Mouse (Mus musculus) lung, embryonic 16.5 days (tissue): ENCODE measurements around the gene Glyr1. TPM values are rescaled to one million over a fixed set of nuclear protein-coding genes. Genes with fewer than 3 reads are reported as not detected.
A peak's percentile ranks its signal among the peaks of the same experiment; 100 is the strongest.

Source experiments
- ATAC-seq: fragments of 200-750 bp; cut with Nextera tagmentation; 2 replicates; pipeline ENCODE4 v1.8.0; 2017; ENCODE audit warnings: low read depth, mild to moderate bottlenecking, moderate library complexity
- H3K27ac ChIP-seq: fragments of 300-500 bp; sonication (generic); 2 replicates; pipeline ENCODE4 v1.5.1; 2014; ENCODE audit warnings: mild to moderate bottlenecking, control low read depth, low read length
- H3K27me3 ChIP-seq: fragments of 300-500 bp; sonication (generic); 2 replicates; pipeline ENCODE4 v1.6.1; 2014; ENCODE audit warnings: low read depth, low read length, mixed read lengths; ENCODE audit not compliant: control insufficient read depth, insufficient read depth
- H3K36me3 ChIP-seq: fragments of 300-500 bp; sonication (generic); 2 replicates; pipeline ENCODE4 v1.6.1; 2014; ENCODE audit warnings: low read length; ENCODE audit not compliant: control insufficient read depth, insufficient read depth
- H3K4me1 ChIP-seq: fragments of 300-500 bp; sonication (generic); replicated peaks from 2 replicates; pipeline ENCODE4 v1.6.1; 2014; ENCODE audit warnings: low read length, mixed read lengths; ENCODE audit not compliant: control insufficient read depth, insufficient read depth
- H3K4me2 ChIP-seq: fragments of 300-500 bp; sonication (generic); 2 replicates; pipeline ENCODE4 v1.6.1; 2014; ENCODE audit warnings: low read depth, low read length, control low read depth
- H3K4me3 ChIP-seq: fragments of 300-500 bp; sonication (generic); 2 replicates; pipeline ENCODE4 v1.5.1; 2014; ENCODE audit warnings: mild to moderate bottlenecking, low read length, control low read depth
- H3K9ac ChIP-seq: fragments of 300-500 bp; sonication (generic); 2 replicates; pipeline ENCODE4 v1.6.1; 2014; ENCODE audit warnings: low read length, control low read depth
- H3K9me3 ChIP-seq: fragments of 300-500 bp; sonication (generic); 2 replicates; pipeline ENCODE4 v1.6.1; 2016; ENCODE audit warnings: low read length; ENCODE audit not compliant: control insufficient read depth
- WGBS: fragments of 180-500 bp; shearing (Covaris S2); extraction: QIAGEN DNeasy Blood & Tissue Kit; methylation state at CpG from one replicate; pipeline ENCODE4 v1.1.7; 2014; 5-methylcytosine and 5-hydroxymethylcytosine counted together
- polyA plus RNA-seq: library from polyadenylated mRNA; unstranded; fragments of >200 nt; fragmentation: Nextera tagmentation; extraction: Ambion mirVana; gene quantifications from 2 replicates; pipeline ENCODE4 v1.2.1, GENCODE M21; 2015

The Glyr1 gene
- polyA plus RNA-seq, 1 experiment from 2014 or later, result 150 TPM

DNA sequence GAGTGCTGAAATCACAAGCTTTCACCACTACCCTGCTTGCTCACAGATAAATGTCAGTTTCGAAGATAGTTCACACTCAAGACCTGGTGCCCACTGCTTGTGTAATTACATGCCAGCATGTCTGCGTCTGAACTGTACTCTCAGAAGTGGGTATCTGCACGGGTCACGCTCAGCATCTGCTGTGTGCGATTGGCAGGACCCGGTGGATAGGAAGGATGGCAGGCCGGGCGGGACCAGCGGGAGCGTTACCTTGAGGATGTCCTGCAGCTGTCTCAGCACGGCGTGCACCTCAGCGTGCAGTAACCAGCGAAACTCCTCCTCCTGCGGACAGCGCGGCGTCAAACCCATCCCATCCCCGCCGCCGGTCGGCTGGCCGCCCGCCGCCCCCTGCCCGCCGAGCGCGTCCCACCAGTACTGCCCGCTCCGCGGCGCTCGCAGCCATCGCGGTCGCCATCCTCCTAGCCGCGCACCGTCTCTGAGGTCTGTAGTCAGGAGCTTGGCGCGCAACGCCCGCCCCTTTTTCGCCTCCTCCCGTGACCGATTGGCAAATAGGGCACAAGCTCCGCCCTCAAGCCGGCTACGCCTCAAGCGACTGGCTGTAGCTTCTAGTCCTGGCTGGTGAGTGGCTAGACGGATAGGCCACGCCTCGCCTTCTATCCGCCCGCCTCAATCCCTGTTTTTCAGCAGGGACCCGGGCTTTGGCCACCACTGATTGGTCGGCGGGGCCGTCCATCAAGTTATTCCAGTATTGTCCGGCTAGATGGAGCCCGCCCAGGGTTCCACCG is 36.4 kb downstream of the Glyr1 start, which contains the start of gene Rogdi:
TSS of gene Rogdi (minus strand) at position 500 of the 785 bp plus-strand sequence.
- Histone ChIP-seq H3K9ac (peak within 1 kb of the TSS; percentile 72), H3K27me3 (no peaks in the 10 kb centered on the region), H3K4me1 (peaks cover 9% of the 10 kb centered on the region), H3K4me2 (peak within 1 kb of the TSS; percentile 81), H3K9me3 (no peaks in the 10 kb centered on the region), H3K27ac (0 out of 2 replicates have a peak within 1 kb of the TSS, but pooled peaks have one; percentile 21), H3K36me3 (peaks cover 35% of the 10 kb centered on the region), H3K4me3 (peak within 1 kb of the TSS; percentile 76)
- under 1% methylated on average over 56 of the region's 63 CpGs for WGBS
- ATAC-seq, result peak; percentile 99

GRCm38 (mm10) chr16:5012036-5013005 is 37.3 kb downstream of the Glyr1 start:
- no peaks in the 10 kb centered on the region for H3K9me3 ChIP-seq
- peak overlapping the region; percentile 81 for H3K4me2 ChIP-seq
- no peak overlapping the region for H3K27ac ChIP-seq
- no peaks in the 10 kb centered on the region for H3K27me3 ChIP-seq
- H3K4me1 ChIP-seq, result peaks cover 9% of the 10 kb centered on the region
- no peak for ATAC-seq
- 36% methylated on average over 13 of the region's 13 CpGs for WGBS
- peaks cover 28% of the 10 kb centered on the region for H3K36me3 ChIP-seq
- peak overlapping the region; percentile 72 for H3K9ac ChIP-seq
- peak overlapping the region; percentile 76 for H3K4me3 ChIP-seq

GRCm38 (mm10) chr16:5011285-5011684 is 38.4 kb downstream of the Glyr1 start:
- WGBS, result 85% methylated on average over 7 of the region's 7 CpGs
- H3K4me1 ChIP-seq, result peaks cover 9% of the 10 kb centered on the region
- H3K9me3 ChIP-seq, result no peaks in the 10 kb centered on the region
- no peak for ATAC-seq
- peaks cover 17% of the 10 kb centered on the region for H3K36me3 ChIP-seq
- H3K27me3 ChIP-seq, result no peaks in the 10 kb centered on the region
- no peak overlapping the region for H3K27ac ChIP-seq
- no peak overlapping the region for H3K4me3 ChIP-seq
- no peak overlapping the region for H3K4me2 ChIP-seq
- H3K9ac ChIP-seq, result no peak overlapping the region

DNA sequence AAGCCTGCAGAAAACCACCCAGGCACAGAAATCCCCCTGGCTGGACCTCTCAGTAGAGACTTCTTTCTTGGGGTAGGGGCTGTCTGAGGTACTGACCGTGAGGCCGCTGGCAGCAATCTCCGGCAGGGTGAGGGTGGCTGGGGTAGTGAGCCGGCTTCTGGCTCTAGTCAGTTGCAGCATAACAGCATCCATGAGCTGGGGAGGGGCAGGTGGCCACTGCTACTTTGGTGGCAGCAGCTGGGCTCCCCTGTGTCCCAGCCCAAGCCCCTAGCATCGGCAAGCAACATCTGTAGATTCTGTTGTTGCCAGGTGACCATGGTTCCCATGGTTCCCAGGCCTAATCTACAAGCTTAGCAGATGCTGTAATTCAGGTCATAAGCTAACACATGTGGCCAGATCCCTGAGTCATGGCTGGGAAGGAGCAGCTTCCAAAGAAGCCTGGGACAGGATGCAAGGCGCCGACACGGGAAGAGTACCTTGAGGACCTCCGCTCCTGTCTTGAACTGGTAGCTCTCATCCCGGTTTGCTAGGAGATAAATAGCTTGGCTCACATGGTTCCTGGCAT is 39.2 kb downstream of the Glyr1 start:
- H3K36me3 ChIP-seq, result peaks cover 11% of the 10 kb centered on the region; the same call in 1 of the 2 replicates
- no peak overlapping the region for H3K4me2 ChIP-seq
- WGBS, result 92% methylated on average over 10 of the region's 10 CpGs
- no peak overlapping the region for H3K4me3 ChIP-seq
- ATAC-seq, result no peak
- peaks cover 9% of the 10 kb centered on the region for H3K4me1 ChIP-seq
- no peak overlapping the region for H3K27ac ChIP-seq
- no peaks in the 10 kb centered on the region for H3K9me3 ChIP-seq
- no peaks in the 10 kb centered on the region for H3K27me3 ChIP-seq
- H3K9ac ChIP-seq, result no peak overlapping the region

DNA sequence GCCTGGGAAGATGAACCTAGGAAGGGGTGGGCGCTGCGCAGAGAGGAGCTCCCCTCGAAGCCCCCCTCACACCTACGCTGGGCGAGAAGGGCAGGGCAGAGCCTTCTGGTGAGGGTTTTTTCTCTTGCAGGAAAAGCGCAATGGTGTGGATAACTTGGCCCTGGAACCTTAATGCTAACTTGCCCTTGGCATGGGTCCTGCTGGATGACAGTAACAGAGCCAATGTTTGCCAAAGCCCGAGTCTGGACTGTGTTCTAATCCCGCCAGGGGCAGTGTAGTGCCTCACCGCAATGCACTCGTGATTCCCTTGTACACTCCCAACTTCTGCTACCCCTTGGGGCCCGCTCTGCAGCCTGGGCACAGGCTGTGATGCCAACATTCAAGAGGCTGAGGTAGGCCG is 41.6 kb downstream of the Glyr1 start:
- Histone ChIP-seq H3K27me3 (no peaks in the 10 kb centered on the region), H3K36me3 (peaks cover 2% of the 10 kb centered on the region; the same call in 1 of the 2 replicates), H3K4me2 (peak overlapping the region; percentile 59), H3K4me3 (peak overlapping the region; percentile 43; the same call in 1 of the 2 replicates), H3K4me1 (peaks cover 9% of the 10 kb centered on the region), H3K27ac (no peak overlapping the region), H3K9ac (peak overlapping the region; percentile 52; the same call in 1 of the 2 replicates), H3K9me3 (no peaks in the 10 kb centered on the region)
- WGBS, result 77% methylated on average over 12 of the region's 12 CpGs
- no peak for ATAC-seq

GRCm38 (mm10) chr16:5007492-5007891 is 42.2 kb downstream of the Glyr1 start:
- peak; percentile 42 for ATAC-seq
- Histone ChIP-seq H3K4me1 (peaks cover 4% of the 10 kb centered on the region), H3K27ac (no peak overlapping the region), H3K36me3 (peaks cover 2% of the 10 kb centered on the region; the same call in 1 of the 2 replicates), H3K9ac (peak overlapping the region; percentile 52), H3K27me3 (no peaks in the 10 kb centered on the region), H3K4me2 (peak overlapping the region; percentile 59), H3K4me3 (peak overlapping the region; percentile 43), H3K9me3 (no peaks in the 10 kb centered on the region)
- WGBS, result 18% methylated on average over 6 of the region's 6 CpGs

- ATAC-seq, result peak; percentile 86
- H3K27me3 ChIP-seq, result no peaks in the 10 kb centered on the region
- no peak within 1 kb of the TSS for H3K27ac ChIP-seq
- no peaks in the 10 kb centered on the region for H3K9me3 ChIP-seq
- peak within 1 kb of the TSS; percentile 43 for H3K4me3 ChIP-seq
- H3K4me2 ChIP-seq, result peak within 1 kb of the TSS; percentile 59
- no peaks in the 10 kb centered on the region; the same call in 1 of the 2 replicates for H3K4me1 ChIP-seq
- 36% methylated on average over 5 of the region's 5 CpGs for WGBS
- peaks cover 2% of the 10 kb centered on the region; the same call in 1 of the 2 replicates for H3K36me3 ChIP-seq
- peak within 1 kb of the TSS; percentile 52 for H3K9ac ChIP-seq
Measured at GRCm38 (mm10) chr16:5007067-5007466, 42.6 kb downstream of the Glyr1 start, which contains the start of gene Smim22. Smim22 (plus strand) TSS chr16:5007288.

DNA sequence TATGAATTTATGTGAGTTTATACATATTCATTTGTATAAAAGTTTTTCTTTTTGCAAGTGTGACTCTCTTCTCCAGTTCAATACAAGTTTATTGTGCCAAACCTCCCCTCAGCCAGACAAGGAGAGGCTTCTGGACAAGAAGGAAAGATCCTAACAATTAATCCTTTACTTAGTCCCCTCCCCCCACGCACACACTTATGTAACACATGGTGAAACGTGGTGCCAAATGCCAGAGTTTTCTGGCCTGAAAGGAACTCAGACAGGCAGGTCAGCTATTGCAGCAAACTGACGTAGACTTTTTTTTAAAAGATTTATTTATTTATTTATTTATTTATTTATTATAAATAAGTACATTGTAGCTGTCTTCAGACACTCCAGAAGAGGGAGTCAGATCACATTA is 49.1 kb downstream of the Glyr1 start:
- no peaks in the 10 kb centered on the region for H3K27me3 ChIP-seq
- peaks cover 3% of the 10 kb centered on the region for H3K4me1 ChIP-seq
- H3K9me3 ChIP-seq, result no peaks in the 10 kb centered on the region
- H3K4me3 ChIP-seq, result no peak overlapping the region
- H3K9ac ChIP-seq, result no peak overlapping the region
- H3K27ac ChIP-seq, result no peak overlapping the region
- ATAC-seq, result no peak
- no peaks in the 10 kb centered on the region for H3K36me3 ChIP-seq
- H3K4me2 ChIP-seq, result no peak overlapping the region
- 51% methylated on average over 3 of the region's 3 CpGs for WGBS
